Mouse (Mus musculus) cerebellum, adult 2 months (tissue): ENCODE measurements around the gene Shank3.
A peak's percentile ranks its signal among the peaks of the same experiment; 100 is the strongest.

ENCODE experiments used
- CTCF ChIP-seq: fragments of 200-500 bp; IDR thresholded peaks from 2 replicates; pipeline ENCODE4 v1.5.1; 2011; ENCODE audit warnings: low read depth, mild to moderate bottlenecking, control low read depth, low read length, moderate library complexity, borderline replicate concordance; ENCODE audit not compliant: insufficient read depth
- POLR2A ChIP-seq: fragments of 200-500 bp; IDR thresholded peaks from 2 replicates; pipeline ENCODE4 v1.6.1; 2011; ENCODE audit warnings: low read length, control low read depth, borderline replicate concordance; ENCODE audit not compliant: insufficient read depth

DNA sequence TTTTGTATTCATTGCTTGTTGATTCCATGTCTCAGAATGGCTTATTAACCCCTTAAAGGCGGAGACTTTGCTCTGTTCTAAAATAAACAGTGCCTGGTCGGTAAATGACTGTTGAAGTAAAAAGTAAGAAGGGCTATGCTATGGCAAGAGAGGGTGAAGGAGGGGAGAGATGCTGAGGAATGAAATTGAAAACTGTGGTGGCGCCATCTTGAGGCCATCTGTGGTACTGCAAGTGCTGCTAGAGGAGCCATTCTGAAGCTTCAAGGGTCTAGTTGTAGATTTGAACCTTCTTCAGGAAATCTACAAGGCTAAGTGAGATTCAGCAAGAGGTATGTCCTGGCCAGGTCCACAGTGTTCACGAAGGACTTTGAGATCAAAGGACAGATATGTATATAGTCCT is 30.9 kb downstream of the Shank3 start:
- TF ChIP-seq CTCF (peak; percentile 87), POLR2A (no peak)
